Mouse (Mus musculus): ENCODE measurements around the gene Opa3. TPM values are rescaled to one million over a fixed set of nuclear protein-coding genes. Genes with fewer than 3 reads are reported as not detected.

Opa3 gene
- polyA plus RNA-seq, 1 experiment: 14.7 TPM

DNA sequence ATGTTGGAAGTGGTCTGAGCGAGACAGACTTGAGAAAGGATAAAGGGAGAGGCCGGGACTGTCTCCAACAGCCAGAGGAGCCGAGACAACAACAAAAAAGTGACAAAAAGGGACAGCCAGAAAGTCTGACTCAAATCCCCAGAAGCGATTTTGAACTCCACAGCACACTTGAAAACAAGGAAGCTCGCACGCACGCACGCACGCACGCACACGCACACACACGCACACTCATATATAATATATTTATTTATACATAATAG is 74.8 kb downstream of the Opa3 start:
- Histone ChIP-seq H3K27ac (ENCODE audit: insufficient read depth, low read length) (no peak overlapping the region), H3K4me1 (ENCODE audit: control insufficient read depth, insufficient read depth, insufficient read length) (peaks cover 12% of the 10 kb centered on the region; the same call in 1 of the 2 replicates), H3K36me3 (ENCODE audit: control insufficient read depth, insufficient read depth, low read length) (no peaks in the 10 kb centered on the region), H3K4me3 (ENCODE audit: extremely low read depth, insufficient read depth, insufficient read length) (no peak overlapping the region), H3K27me3 (ENCODE audit: control insufficient read depth, insufficient read depth, low read length) (peaks cover 10% of the 10 kb centered on the region)
- WGBS: 82% methylated on average over 12 of the region's 12 CpGs
- TF ChIP-seq POLR2A (IDR thresholded peaks at IDR 0.05; ENCODE audit: low read depth, low read length) (no peak), CTCF (IDR thresholded peaks at IDR 0.05; ENCODE audit: extremely low read depth, insufficient read depth, insufficient read length, insufficient replicate concordance) (no peak)
- DNase-seq (ENCODE audit: low read depth in 1 of 2, low spot score in 2 of 2): no peak

DNA sequence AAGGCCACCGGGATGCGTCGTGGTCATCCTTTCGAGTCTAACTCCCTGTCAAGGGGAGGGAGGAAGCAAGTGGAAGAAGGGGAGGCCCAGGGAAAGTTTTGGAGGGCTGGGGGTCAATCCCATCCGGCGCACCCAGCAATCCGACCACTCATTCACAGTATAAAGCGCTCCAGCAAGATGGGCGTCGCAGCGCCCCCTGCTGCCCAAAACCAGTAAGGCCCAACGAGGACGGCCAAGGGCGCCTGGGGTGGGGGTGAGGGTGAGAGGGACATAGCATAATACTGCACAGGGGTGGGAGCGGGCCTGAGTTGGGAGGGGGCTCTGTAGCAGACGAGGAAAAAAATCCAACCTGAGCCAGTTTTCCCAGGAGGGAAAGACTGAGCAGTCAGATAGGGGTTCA is 75.6 kb downstream of the Opa3 start:
- Histone ChIP-seq H3K27me3 (ENCODE audit: control insufficient read depth, insufficient read depth, low read length) (peaks cover 10% of the 10 kb centered on the region), H3K4me1 (ENCODE audit: control insufficient read depth, insufficient read depth, insufficient read length) (peaks cover 13% of the 10 kb centered on the region; the same call in 1 of the 2 replicates), H3K4me3 (ENCODE audit: extremely low read depth, insufficient read depth, insufficient read length) (no peak overlapping the region)

DNA sequence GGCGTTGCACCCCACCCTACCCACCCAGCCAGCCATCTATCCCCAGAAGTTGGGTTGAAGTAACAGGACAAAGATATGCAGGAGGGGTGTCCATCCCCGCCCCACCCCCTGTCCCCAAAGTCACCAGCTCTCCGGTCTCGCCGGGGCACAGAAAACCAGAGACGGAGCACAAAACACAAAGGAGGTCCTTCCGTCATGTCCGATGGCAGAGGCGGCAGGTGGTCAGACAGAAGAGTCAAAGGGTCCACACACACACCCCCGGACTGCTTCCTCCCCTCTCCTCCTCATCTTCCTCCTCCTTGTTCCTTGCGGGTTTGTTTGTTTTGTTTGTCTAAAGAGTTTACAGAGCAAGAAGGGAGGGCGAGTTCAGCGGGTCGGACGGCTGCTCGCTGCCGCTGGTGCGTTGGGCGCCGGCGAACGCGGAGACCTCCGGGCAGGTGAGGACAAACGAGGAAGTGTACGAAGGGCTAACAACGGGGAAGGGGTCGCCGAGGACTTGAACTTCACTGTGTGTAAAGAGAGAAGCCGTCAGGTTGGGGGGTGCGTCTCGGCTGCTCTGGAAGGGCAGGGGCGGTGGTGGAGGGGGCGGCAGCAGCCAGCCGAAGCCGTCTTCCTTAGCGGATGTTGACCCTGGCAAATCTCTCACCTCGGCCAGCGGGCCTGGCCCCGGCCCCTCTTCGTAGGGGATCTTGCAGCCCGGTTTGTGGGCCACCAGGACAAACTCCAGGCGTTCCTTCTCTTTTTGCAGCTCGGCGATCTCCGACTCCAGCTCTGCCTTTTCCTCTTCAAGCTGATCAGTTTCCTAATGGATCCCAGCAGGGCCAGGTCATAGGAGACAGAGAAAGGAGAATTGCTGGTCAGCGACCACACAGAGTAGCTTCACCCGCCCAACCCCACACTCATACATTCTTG is 76.6 kb downstream of the Opa3 start:
- DNase-seq (ENCODE audit: low read depth in 1 of 2, low spot score in 2 of 2): no peak
- peak overlapping the region; percentile 45; the same call in 1 of the 2 replicates for H3K4me3 ChIP-seq (ENCODE audit: extremely low read depth, insufficient read depth, insufficient read length)
- H3K27me3 ChIP-seq (ENCODE audit: control insufficient read depth, insufficient read depth, low read length): peaks cover 10% of the 10 kb centered on the region
- no peak for TF ChIP-seq POLR2A (IDR thresholded peaks at IDR 0.05; ENCODE audit: low read depth, low read length)
- no peak for TF ChIP-seq CTCF (IDR thresholded peaks at IDR 0.05; ENCODE audit: extremely low read depth, insufficient read depth, insufficient read length, insufficient replicate concordance)
- no peaks in the 10 kb centered on the region for H3K36me3 ChIP-seq (ENCODE audit: control insufficient read depth, insufficient read depth, low read length)
- H3K4me1 ChIP-seq (ENCODE audit: control insufficient read depth, insufficient read depth, insufficient read length): peaks cover 13% of the 10 kb centered on the region; the same call in 1 of the 2 replicates
- WGBS: 8% methylated on average over 48 of the region's 48 CpGs
- no peak overlapping the region for H3K27ac ChIP-seq (ENCODE audit: insufficient read depth, low read length)

More for the DNA sequence above, 75.6 kb downstream of the Opa3 start:
- Histone ChIP-seq H3K27ac (ENCODE audit: insufficient read depth, low read length) (no peak overlapping the region), H3K36me3 (ENCODE audit: control insufficient read depth, insufficient read depth, low read length) (no peaks in the 10 kb centered on the region)
- peak in 1 of 2 experiments; percentile 68 for DNase-seq (ENCODE audit: low read depth in 1 of 2, low spot score in 2 of 2)
- 4% methylated on average over 16 of the region's 16 CpGs for WGBS
- TF ChIP-seq CTCF (IDR thresholded peaks at IDR 0.05; ENCODE audit: extremely low read depth, insufficient read depth, insufficient read length, insufficient replicate concordance): peak; percentile 84
- no peak for TF ChIP-seq POLR2A (IDR thresholded peaks at IDR 0.05; ENCODE audit: low read depth, low read length)

DNA sequence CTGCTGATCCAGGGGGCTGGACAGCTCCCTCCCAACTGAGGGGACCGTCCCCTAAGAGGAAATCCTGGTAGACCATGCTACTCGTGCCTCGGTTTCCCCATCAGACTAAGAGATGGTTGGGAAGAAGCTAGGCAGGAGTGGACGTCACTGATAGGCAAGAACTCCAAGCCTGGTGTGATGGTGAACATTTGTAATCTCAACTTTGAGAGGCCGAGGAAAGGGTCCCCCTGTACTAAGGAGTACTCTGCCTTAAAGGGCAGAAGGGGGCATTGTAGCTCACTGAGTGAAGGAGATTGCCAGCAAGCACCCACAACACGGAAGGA is 77.2 kb downstream of the Opa3 start:
- H3K4me1 ChIP-seq (ENCODE audit: control insufficient read depth, insufficient read depth, insufficient read length): peaks cover 14% of the 10 kb centered on the region; the same call in 1 of the 2 replicates
- no peak for DNase-seq (ENCODE audit: low read depth in 1 of 2, low spot score in 2 of 2)
- H3K36me3 ChIP-seq (ENCODE audit: control insufficient read depth, insufficient read depth, low read length): no peaks in the 10 kb centered on the region
- H3K4me3 ChIP-seq (ENCODE audit: extremely low read depth, insufficient read depth, insufficient read length): no peak overlapping the region
- 19% methylated on average over 6 of the region's 6 CpGs for WGBS
- TF ChIP-seq CTCF (IDR thresholded peaks at IDR 0.05; ENCODE audit: extremely low read depth, insufficient read depth, insufficient read length, insufficient replicate concordance) (no peak), POLR2A (IDR thresholded peaks at IDR 0.05; ENCODE audit: low read depth, low read length) (no peak)
- H3K27ac ChIP-seq (ENCODE audit: insufficient read depth, low read length): no peak overlapping the region
- peaks cover 10% of the 10 kb centered on the region for H3K27me3 ChIP-seq (ENCODE audit: control insufficient read depth, insufficient read depth, low read length)

Other genes starting within 250 kb of the Opa3 start
- gene Nanos2, start 240.9 kb upstream of the Opa3 start, polyA plus RNA-seq (2012; rRNA removed): not detected in 2 replicates
- 2.5 and 4.0 TPM in 2 replicates for gene Mypop, start 237.1 kb upstream of the Opa3 start, polyA plus RNA-seq (2012; rRNA removed)
- gene Irf2bp1, start 224.3 kb upstream of the Opa3 start, polyA plus RNA-seq (2012; rRNA removed): 23.8 and 32.9 TPM in 2 replicates
- gene Foxa3, start 204.8 kb upstream of the Opa3 start, polyA plus RNA-seq (2012; rRNA removed): 0.38 and 0.49 TPM in 2 replicates
- 67.2 and 88.3 TPM in 2 replicates for gene Sympk, start 204.0 kb upstream of the Opa3 start, polyA plus RNA-seq (2012; rRNA removed)
- gene Rsph6a, start 173.6 kb upstream of the Opa3 start, polyA plus RNA-seq (2012; rRNA removed): 0.06 TPM in 1 of 2 replicates, not detected in the other
- gene Dmwd, start 152.1 kb upstream of the Opa3 start, polyA plus RNA-seq (2012; rRNA removed): 26.6 and 31.9 TPM in 2 replicates
- gene Dmpk, start 144.5 kb upstream of the Opa3 start, polyA plus RNA-seq (2012; rRNA removed): 175 and 182 TPM in 2 replicates
- 9.1 and 9.8 TPM in 2 replicates for gene Six5, start 133.7 kb upstream of the Opa3 start, polyA plus RNA-seq (2012; rRNA removed)
- 0.02 TPM in 1 of 2 replicates, not detected in the other for gene Gm4969, start 110.0 kb upstream of the Opa3 start, polyA plus RNA-seq (2012; rRNA removed)
- gene Fbxo46, start 108.5 kb upstream of the Opa3 start, polyA plus RNA-seq (2012; rRNA removed): 15.4 and 16.5 TPM in 2 replicates
- gene Qpctl, start 79.0 kb upstream of the Opa3 start, polyA plus RNA-seq (2012; rRNA removed): 7.7 and 12.3 TPM in 2 replicates
- 17.0 and 19.0 TPM in 2 replicates for gene Snrpd2, start 78.6 kb upstream of the Opa3 start, polyA plus RNA-seq (2012; rRNA removed)
- 0.07 and 0.08 TPM in 2 replicates for gene Gipr, start 62.2 kb upstream of the Opa3 start, polyA plus RNA-seq (2012; rRNA removed)
- gene Eml2, start 51.9 kb upstream of the Opa3 start, polyA plus RNA-seq (2012; rRNA removed): 27.4 and 27.9 TPM in 2 replicates
- gene Gpr4, start 15.8 kb upstream of the Opa3 start, polyA plus RNA-seq (2012; rRNA removed): 6.5 and 9.3 TPM in 2 replicates
- 335 and 437 TPM in 2 replicates for gene Vasp, start 43.5 kb downstream of the Opa3 start, polyA plus RNA-seq (2012; rRNA removed)
- 2.1 and 3.3 TPM in 2 replicates for gene Ppm1n, start 51.7 kb downstream of the Opa3 start, polyA plus RNA-seq (2012; rRNA removed)
- gene Rtn2, start 54.3 kb downstream of the Opa3 start, polyA plus RNA-seq (2012; rRNA removed): 7.7 and 9.1 TPM in 2 replicates
- 1.6 and 1.9 TPM in 2 replicates for gene Fosb, start 81.7 kb downstream of the Opa3 start, polyA plus RNA-seq (2012; rRNA removed)
- gene Ercc1, start 116.4 kb downstream of the Opa3 start, polyA plus RNA-seq (2012; rRNA removed): 28.2 and 29.9 TPM in 2 replicates
- 5.8 and 5.9 TPM in 2 replicates for gene Cd3eap, start 131.1 kb downstream of the Opa3 start, polyA plus RNA-seq (2012; rRNA removed)
- gene Ppp1r13l, start 131.4 kb downstream of the Opa3 start, polyA plus RNA-seq (2012; rRNA removed): 2.2 and 2.5 TPM in 2 replicates
- 51.8 and 62.2 TPM in 2 replicates for gene Ercc2, start 153.7 kb downstream of the Opa3 start, polyA plus RNA-seq (2012; rRNA removed)
- 2.3 and 3.9 TPM in 2 replicates for gene Klc3, start 175.8 kb downstream of the Opa3 start, polyA plus RNA-seq (2012; rRNA removed)
- 0.62 and 0.92 TPM in 2 replicates for gene Ckm, start 176.4 kb downstream of the Opa3 start, polyA plus RNA-seq (2012; rRNA removed)
- gene Mark4, start 230.5 kb downstream of the Opa3 start, polyA plus RNA-seq (2012; rRNA removed): 14.6 and 23.4 TPM in 2 replicates
- 7.1 and 7.7 TPM in 2 replicates for gene Exoc3l2, start 235.0 kb downstream of the Opa3 start, polyA plus RNA-seq (2012; rRNA removed)

All from spleen, adult 2 months (tissue).